Mouse (Mus musculus) layer of hippocampus, adult 11-12 months (tissue): ENCODE measurements around the gene Rps16.

Experiments
- DNase-seq: peaks from one replicate; pipeline ENCODE4 v3.0.0; 2022; ENCODE audit warnings: low spot score

Rps16 gene

GRCm38 (mm10) chr7:28348601-28349000 lies 1.9 kb upstream of the Rps16 start:
- no peak for DNase-seq

- DNase-seq, result no peak
Observed at GRCm38 (mm10) chr7:28351676-28352191, 1.3 kb downstream of the Rps16 start.

GRCm38 (mm10) chr7:28353267-28353666 lies 2.8 kb downstream of the Rps16 start:
- no peak for DNase-seq

- DNase-seq, result no peak
Observed at GRCm38 (mm10) chr7:28354113-28354581, 3.7 kb downstream of the Rps16 start.

GRCm38 (mm10) chr7:28354596-28354995 lies 4.1 kb downstream of the Rps16 start:
- no peak for DNase-seq

- DNase-seq, result no peak
Observed at GRCm38 (mm10) chr7:28355221-28355620, 4.8 kb downstream of the Rps16 start.

- DNase-seq, result no peak
Observed at GRCm38 (mm10) chr7:28356981-28357380, 6.5 kb downstream of the Rps16 start.

- DNase-seq, result no peak
Observed at GRCm38 (mm10) chr7:28357984-28358383, 7.5 kb downstream of the Rps16 start.

- DNase-seq, result no peak
Observed at GRCm38 (mm10) chr7:28358431-28358830, 8.0 kb downstream of the Rps16 start.

- no peak for DNase-seq
Observed at GRCm38 (mm10) chr7:28359854-28360253, 9.4 kb downstream of the Rps16 start.

GRCm38 (mm10) chr7:28360291-28360690 lies 9.8 kb downstream of the Rps16 start:
- no peak for DNase-seq

GRCm38 (mm10) chr7:28361647-28362341 lies 11.3 kb downstream of the Rps16 start:
- no peak for DNase-seq

- DNase-seq, result no peak
Observed at GRCm38 (mm10) chr7:28362441-28363060, 12.1 kb downstream of the Rps16 start.

- DNase-seq, result no peak
Observed at GRCm38 (mm10) chr7:28367663-28368275, 17.3 kb downstream of the Rps16 start.

- DNase-seq, result no peak
Observed at GRCm38 (mm10) chr7:28368276-28368920, 17.9 kb downstream of the Rps16 start.

- DNase-seq, result no peak
Observed at GRCm38 (mm10) chr7:28370051-28370450, 19.6 kb downstream of the Rps16 start.

- DNase-seq, result no peak
Observed at GRCm38 (mm10) chr7:28370977-28371513, 20.6 kb downstream of the Rps16 start.

GRCm38 (mm10) chr7:28371514-28371989 lies 21.1 kb downstream of the Rps16 start:
- no peak for DNase-seq

- DNase-seq, result peak; percentile 96
Observed at GRCm38 (mm10) chr7:28372251-28373108, 22.0 kb downstream of the Rps16 start, which contains the start of gene Plekhg2. TSS of gene Plekhg2 (minus strand) at chr7:28372599.

GRCm38 (mm10) chr7:28373131-28373581 lies 22.7 kb downstream of the Rps16 start:
- peak; percentile 85 for DNase-seq
